Mouse (Mus musculus) CD4-positive, CD25-positive, alpha-beta regulatory T cell, adult 9 weeks (primary cell): ENCODE data around the gene Vmn2r58. TPM values are rescaled to one million over a fixed set of nuclear protein-coding genes. Genes with fewer than 3 reads are reported as not detected.

Experiments used
- polyA plus RNA-seq: library from polyadenylated mRNA; unstranded; fragments of 100-300 nt; shearing (Covaris generic); gene quantifications from one replicate; pipeline ENCODE4 v1.2.1, GENCODE M21; 2017

The Vmn2r58 gene
- not detected for polyA plus RNA-seq

GRCm38 (mm10) chr7:41872612-41873011, at the start of gene Vmn2r58:
Vmn2r58 (minus strand) TSS chr7:41872712.

Other genes with a start within 250 kb of the Vmn2r58 start
- 12.5 TPM for gene Zfp788, start 239.5 kb downstream of the Vmn2r58 start, polyA plus RNA-seq
- not detected for gene Vmn2r59, start 186.3 kb upstream of the Vmn2r58 start, polyA plus RNA-seq
- 0.06 TPM for gene Vmn2r60, start 235.1 kb upstream of the Vmn2r58 start, polyA plus RNA-seq